Mouse (Mus musculus): ENCODE data around the gene Naa38.

Naa38 gene

GRCm38 (mm10) chr11:69373223-69373965 lies 21.9 kb upstream of the Naa38 start:
- no peak for DNase-seq (ENCODE audit: low spot score)

- DNase-seq (ENCODE audit: low spot score) = no peak
Observed at GRCm38 (mm10) chr11:69375646-69376045, 19.6 kb upstream of the Naa38 start.

GRCm38 (mm10) chr11:69377766-69378165 lies 17.5 kb upstream of the Naa38 start:
- peak; percentile 82 for DNase-seq (ENCODE audit: low spot score)

GRCm38 (mm10) chr11:69379600-69379999 lies 15.7 kb upstream of the Naa38 start:
- DNase-seq (ENCODE audit: low spot score) = peak; percentile 56

GRCm38 (mm10) chr11:69381356-69381755 lies 13.9 kb upstream of the Naa38 start:
- no peak for DNase-seq (ENCODE audit: low spot score)

GRCm38 (mm10) chr11:69382478-69383105 lies 12.7 kb upstream of the Naa38 start:
- no peak for DNase-seq (ENCODE audit: low spot score)

- DNase-seq (ENCODE audit: low spot score) = peak; percentile 77
Observed at GRCm38 (mm10) chr11:69384979-69385378, 10.3 kb upstream of the Naa38 start.

GRCm38 (mm10) chr11:69386758-69387157 lies 8.5 kb upstream of the Naa38 start:
- no peak for DNase-seq (ENCODE audit: low spot score)

GRCm38 (mm10) chr11:69388680-69389079 lies 6.6 kb upstream of the Naa38 start:
- no peak for DNase-seq (ENCODE audit: low spot score)

GRCm38 (mm10) chr11:69389531-69390399 lies 5.5 kb upstream of the Naa38 start:
- no peak for DNase-seq (ENCODE audit: low spot score)

GRCm38 (mm10) chr11:69390400-69391034 lies 4.8 kb upstream of the Naa38 start:
- DNase-seq (ENCODE audit: low spot score) = no peak

GRCm38 (mm10) chr11:69394591-69395167 lies 608 bp upstream of the Naa38 start:
- DNase-seq (ENCODE audit: low spot score) = peak; percentile 35

- DNase-seq (ENCODE audit: low spot score) = peak; percentile 99
Observed at GRCm38 (mm10) chr11:69395634-69396373, 517 bp downstream of the Naa38 start.

GRCm38 (mm10) chr11:69396772-69397171 lies 1.5 kb downstream of the Naa38 start:
- no peak for DNase-seq (ENCODE audit: low spot score)

GRCm38 (mm10) chr11:69397581-69398057 lies 2.3 kb downstream of the Naa38 start:
- peak; percentile 43 for DNase-seq (ENCODE audit: low spot score)

- peak; percentile 82 for DNase-seq (ENCODE audit: low spot score)
Observed at GRCm38 (mm10) chr11:69398059-69398458, 2.8 kb downstream of the Naa38 start, which contains the start of gene Tmem88. Gene Tmem88, minus strand, starts transcription at chr11:69398234.

- DNase-seq (ENCODE audit: low spot score) = peak; percentile 49
Observed at GRCm38 (mm10) chr11:69398486-69399200, 3.4 kb downstream of the Naa38 start.

- peak; percentile 32 for DNase-seq (ENCODE audit: low spot score)
Observed at GRCm38 (mm10) chr11:69399201-69400082, 4.2 kb downstream of the Naa38 start.
